Mouse (Mus musculus): ENCODE results near the gene Xrcc1.

The Xrcc1 gene

GRCm38 (mm10) chr7:24529580-24529979 lies 16.5 kb upstream of the Xrcc1 start:
- peak; percentile 40 to 47 for DNase-seq

- DNase-seq = peak; percentile 98 to 99
These were observed 15.8 kb upstream of the Xrcc1 start, which contains the start of gene Irgq for GRCm38 (mm10) chr7:24530062-24530931. TSS of gene Irgq (plus strand) at chr7:24530689.

GRCm38 (mm10) chr7:24531211-24531971 lies 14.7 kb upstream of the Xrcc1 start:
- peak; percentile 87 to 90 for DNase-seq

- peak in 1 of 2 experiments; percentile 38 for DNase-seq
These were observed 13.0 kb upstream of the Xrcc1 start for GRCm38 (mm10) chr7:24533031-24533571.

GRCm38 (mm10) chr7:24533806-24534205 lies 12.3 kb upstream of the Xrcc1 start:
- peak in 1 of 2 experiments; percentile 35 for DNase-seq

GRCm38 (mm10) chr7:24534301-24534700 lies 11.8 kb upstream of the Xrcc1 start:
- peak in 1 of 2 experiments; percentile 37 for DNase-seq

GRCm38 (mm10) chr7:24537081-24537480 lies 9.0 kb upstream of the Xrcc1 start:
- no peak for DNase-seq

- DNase-seq = peak; percentile 86 to 87
These were observed 8.5 kb upstream of the Xrcc1 start for GRCm38 (mm10) chr7:24537591-24537990.

GRCm38 (mm10) chr7:24538154-24538553 lies 7.9 kb upstream of the Xrcc1 start:
- peak in 1 of 2 experiments; percentile 53 for DNase-seq

GRCm38 (mm10) chr7:24538701-24539100 lies 7.4 kb upstream of the Xrcc1 start:
- DNase-seq = no peak

- DNase-seq = no peak
These were observed 6.4 kb upstream of the Xrcc1 start for GRCm38 (mm10) chr7:24539686-24540085.

- DNase-seq = no peak
These were observed 1.6 kb upstream of the Xrcc1 start for GRCm38 (mm10) chr7:24544506-24544905.

- peak; percentile 99 to 100 for DNase-seq
These were observed 723 bp downstream of the Xrcc1 start for GRCm38 (mm10) chr7:24546634-24547389.

GRCm38 (mm10) chr7:24547534-24548036 lies 1.5 kb downstream of the Xrcc1 start:
- peak in 1 of 2 experiments; percentile 46 for DNase-seq

GRCm38 (mm10) chr7:24551985-24552759 lies 6.1 kb downstream of the Xrcc1 start:
- DNase-seq = no peak

GRCm38 (mm10) chr7:24555786-24556185 lies 9.7 kb downstream of the Xrcc1 start:
- DNase-seq = no peak

GRCm38 (mm10) chr7:24561450-24561849 lies 15.4 kb downstream of the Xrcc1 start:
- DNase-seq = no peak

GRCm38 (mm10) chr7:24563191-24563836 lies 17.2 kb downstream of the Xrcc1 start:
- DNase-seq = no peak

- DNase-seq = no peak
These were observed 17.7 kb downstream of the Xrcc1 start for GRCm38 (mm10) chr7:24563837-24564206.

GRCm38 (mm10) chr7:24564607-24565265 lies 18.6 kb downstream of the Xrcc1 start:
- peak; percentile 86 to 89 for DNase-seq

Data from cerebellum, postnatal 10 days (tissue).